Mouse (Mus musculus) layer of hippocampus, postnatal 25 days (tissue): ENCODE data around the gene Cyth2. TPM values are rescaled to one million over a fixed set of nuclear protein-coding genes. Genes with fewer than 3 reads are reported as not detected.
A peak's percentile ranks its signal among the peaks of the same experiment; 100 is the strongest.

ENCODE experiments used
- DNase-seq, 2 experiments: peaks; one replicate each; pipeline ENCODE4 v3.0.0; 2022; ENCODE audit warnings: mixed read lengths in 2 of 2, low spot score in 1 of 2; ENCODE audit errors: extremely low spot score in 1 of 2
- total RNA-seq, 2 experiments: library from RNA; stranded (reverse); gene quantifications; 2 replicates each; pipeline ENCODE4 v1.2.3; 2021

Gene Cyth2
- total RNA-seq, 2 experiments from 2014 or later: 153 to 154 TPM

- DNase-seq: no peak
Observed at GRCm38 (mm10) chr7:45786661-45787413, 27.5 kb downstream of the Cyth2 start.

GRCm38 (mm10) chr7:45786136-45786578 is 28.2 kb downstream of the Cyth2 start:
- DNase-seq: no peak

DNA sequence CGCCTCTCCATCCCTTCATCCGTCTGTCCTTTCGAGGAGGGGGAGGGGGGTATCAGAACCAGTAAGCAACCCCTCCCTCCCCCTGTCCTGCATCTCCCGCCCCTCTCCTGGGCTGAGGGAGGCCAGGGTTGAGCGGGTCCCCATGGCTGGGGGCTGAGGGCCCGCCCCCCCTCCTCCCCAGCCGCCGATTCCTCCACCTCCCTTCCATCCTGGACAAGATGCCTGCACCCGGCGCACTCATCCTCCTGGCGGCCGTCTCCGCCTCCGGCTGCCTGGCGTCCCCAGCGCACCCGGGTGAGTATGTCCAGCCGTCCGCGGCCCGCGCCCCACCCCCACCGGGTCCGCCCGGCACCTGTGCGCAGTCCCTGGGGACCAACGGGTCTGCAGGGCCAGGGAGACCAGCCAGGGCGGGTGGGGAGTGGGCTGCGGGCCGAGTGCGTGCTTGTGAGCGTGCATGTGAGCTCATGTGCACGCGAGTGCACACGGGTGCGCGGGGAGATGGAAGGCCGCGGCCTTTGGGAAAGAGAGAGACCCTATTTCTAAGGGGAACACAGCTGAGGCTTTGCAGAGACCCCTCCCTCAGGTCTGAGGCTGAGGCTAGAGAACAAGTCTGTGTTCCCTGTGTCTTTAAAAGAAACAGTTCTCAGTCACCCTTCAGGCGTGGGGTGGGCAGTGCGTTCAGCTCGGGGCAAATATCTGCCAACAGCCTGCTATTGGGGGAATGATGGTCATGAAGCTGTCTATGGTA is 28.8 kb downstream of the Cyth2 start:
- DNase-seq: no peak

- DNase-seq: peak; percentile 78 to 83
Observed at GRCm38 (mm10) chr7:45784524-45785372, 29.6 kb downstream of the Cyth2 start, which contains the start of gene Sult2b1. Gene Sult2b1, minus strand, starts transcription at chr7:45784669.

DNA sequence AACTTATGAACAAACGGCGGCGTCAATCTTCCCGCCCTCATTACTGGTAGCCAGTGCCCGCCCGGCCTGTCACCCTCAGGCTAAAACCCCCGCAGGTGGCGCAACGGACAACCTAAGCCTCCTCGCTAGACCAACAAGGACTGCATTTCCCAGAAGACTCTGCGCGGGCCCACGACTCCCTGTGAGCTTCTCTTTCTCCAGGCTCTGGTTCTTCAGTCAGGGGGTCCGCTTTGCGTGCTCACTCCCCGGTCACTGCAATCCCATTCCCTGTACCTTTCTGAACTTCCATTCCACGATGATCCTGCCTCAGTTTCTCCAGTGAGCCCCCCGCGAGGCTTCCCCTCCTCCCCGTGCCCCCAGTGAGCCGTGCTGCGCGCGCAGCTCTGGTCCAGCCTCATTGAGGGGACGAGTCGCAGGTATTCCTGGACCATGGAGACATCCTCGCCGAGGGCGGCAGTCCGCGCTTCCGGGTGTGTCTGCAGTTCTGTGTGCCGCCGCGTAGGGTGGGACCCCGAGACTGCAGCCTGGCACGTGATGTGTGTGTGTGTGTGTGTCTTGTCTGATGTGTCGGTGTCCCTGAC is 30.8 kb downstream of the Cyth2 start, which contains the start of gene Lmtk3:
TSS of gene Lmtk3 (plus strand) at position 228 of the 581 bp plus-strand sequence.
- DNase-seq: peak; percentile 63 to 70

DNA sequence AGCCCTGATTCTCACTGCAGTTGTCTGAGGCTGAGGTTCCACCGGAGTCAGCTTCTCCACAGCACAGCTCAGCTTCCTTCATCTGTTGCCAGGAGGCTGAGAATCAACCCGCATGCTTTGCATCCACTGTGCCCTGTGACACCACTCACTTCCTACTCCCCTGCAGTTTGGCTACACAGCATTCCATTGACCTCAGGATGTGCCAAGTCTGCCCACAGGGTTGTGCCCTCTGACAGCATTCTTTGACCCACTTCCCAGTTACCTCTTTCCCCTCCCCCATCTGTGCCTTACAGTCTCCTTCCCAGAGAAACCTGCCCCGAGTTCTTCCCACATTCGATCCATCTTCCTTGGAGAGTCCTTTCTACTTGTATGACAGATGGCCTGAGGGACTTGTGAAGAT is 32.1 kb downstream of the Cyth2 start:
- no peak for DNase-seq

GRCm38 (mm10) chr7:45779081-45779641 is 35.2 kb downstream of the Cyth2 start:
- DNase-seq: no peak

DNA sequence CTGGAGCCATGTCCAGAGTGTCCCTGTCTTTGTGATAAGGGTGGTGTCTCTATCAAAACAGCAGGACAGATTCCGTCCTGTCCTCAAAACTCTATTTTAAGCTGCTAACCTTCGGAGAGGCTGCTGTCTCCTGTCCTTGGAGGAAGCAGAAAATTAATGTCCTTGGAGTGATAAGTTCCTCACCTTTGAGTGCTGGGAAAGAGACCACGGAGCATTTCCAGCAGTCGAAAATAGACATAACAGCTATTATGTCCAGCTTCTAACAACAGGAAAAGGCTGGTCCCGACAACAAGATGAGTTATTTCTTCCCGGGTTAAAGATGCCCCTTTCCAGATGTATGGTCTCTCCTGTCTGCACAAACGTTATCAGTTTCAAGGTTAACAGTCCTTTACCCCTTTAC is 39.1 kb downstream of the Cyth2 start:
- DNase-seq: no peak

- DNase-seq: no peak
Observed at GRCm38 (mm10) chr7:45771101-45771500, 43.3 kb downstream of the Cyth2 start.

DNA sequence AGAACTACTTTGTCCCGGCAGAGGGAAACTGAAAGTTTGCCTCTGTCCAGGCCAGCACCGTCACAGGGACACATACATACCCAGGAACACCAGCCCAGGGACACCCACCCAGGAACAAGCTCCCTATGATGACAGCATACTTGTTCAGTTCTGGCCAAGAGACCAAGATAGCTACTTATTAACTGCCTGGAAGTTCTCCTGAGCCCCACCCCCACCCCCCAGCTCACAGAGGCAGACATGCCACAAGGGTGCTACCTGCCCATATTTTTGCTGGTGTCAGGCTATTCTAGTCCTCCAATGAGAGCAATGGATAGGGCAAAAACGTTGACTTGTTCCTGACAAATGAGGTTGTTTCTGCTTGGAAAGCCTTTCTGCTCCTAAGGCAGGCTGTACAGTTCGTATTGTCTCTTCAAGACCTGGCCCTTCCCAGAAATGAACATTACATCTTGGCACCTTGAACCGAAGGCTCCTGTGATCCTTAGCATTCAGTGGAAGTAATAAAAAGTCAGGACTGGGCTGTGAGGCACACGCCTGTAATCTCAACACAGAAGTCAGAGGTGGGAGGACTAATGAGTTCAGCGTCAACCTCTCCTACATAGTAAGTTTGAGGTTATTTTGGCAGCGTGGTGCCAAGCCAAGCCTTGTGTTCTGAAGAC is 43.8 kb downstream of the Cyth2 start:
- DNase-seq: no peak

DNA sequence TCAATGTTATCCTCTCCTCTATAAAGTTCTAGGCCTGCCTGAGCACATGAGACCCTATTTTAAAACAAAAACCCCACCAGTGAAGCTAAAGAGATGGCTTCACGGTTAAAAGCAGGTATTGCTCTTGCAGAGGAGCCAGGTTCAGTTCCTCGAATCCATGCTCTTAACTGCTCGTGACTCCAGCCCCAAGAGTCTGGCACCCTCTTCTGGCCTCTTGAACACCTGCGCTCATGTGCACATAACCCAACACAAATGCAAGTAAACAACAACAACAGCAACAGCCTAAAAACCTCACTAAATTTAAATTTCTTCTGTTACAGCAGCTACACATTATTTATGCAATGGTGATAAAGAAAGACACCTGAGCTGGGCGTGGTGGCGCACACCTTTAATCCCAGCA is 46.9 kb downstream of the Cyth2 start:
- no peak for DNase-seq

DNA sequence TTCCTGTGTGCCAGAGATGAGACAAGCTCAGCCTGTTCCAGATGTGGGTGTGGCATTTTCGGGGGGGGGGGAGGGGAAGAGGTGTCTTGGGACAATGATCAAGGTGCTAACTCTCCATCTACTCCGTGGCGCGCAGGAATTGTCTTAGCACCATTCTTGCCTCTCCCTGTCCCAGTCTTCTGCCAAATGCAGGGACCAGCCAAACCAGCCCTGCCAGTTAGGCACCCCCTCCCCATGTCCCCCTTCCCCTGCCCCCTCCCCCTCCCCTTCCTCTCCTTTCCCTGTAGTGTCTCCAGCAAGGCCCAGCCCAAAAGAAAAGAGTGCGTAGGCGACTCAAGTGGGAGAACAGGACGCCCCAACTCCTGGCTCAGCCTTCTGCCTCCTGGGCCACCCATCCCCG is 47.6 kb downstream of the Cyth2 start:
- no peak for DNase-seq

DNA sequence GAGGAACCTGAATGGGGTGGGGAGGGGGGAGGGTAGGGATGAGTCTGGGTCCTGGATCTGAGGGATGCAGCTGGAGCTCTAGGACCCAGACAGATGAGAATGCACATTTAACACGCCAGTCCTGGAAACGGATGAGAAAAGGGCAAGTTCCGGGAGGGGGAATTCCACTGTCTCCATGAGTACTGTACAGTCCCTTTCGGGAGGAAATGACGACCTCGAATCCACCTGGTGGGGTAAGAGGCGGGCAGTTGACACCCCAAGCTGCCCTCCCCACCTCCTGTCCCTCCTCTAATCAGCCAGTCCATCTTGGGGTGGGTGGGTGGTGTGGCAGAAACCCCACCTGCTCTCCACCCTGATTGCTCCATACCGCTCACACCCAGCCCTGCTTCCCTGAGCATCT is 48.4 kb downstream of the Cyth2 start:
- DNase-seq: no peak

- DNase-seq: no peak
Observed at GRCm38 (mm10) chr7:45760151-45760550, 54.2 kb downstream of the Cyth2 start.

GRCm38 (mm10) chr7:45759400-45759799 is 55.0 kb downstream of the Cyth2 start:
- DNase-seq: no peak

Other genes with a start within 250 kb of the Cyth2 start
- gene Bcat2, start 244.4 kb downstream of the Cyth2 start, total RNA-seq: 10 to 100 TPM; 20.5 to 23.4 TPM
- gene Fgf21, start 199.1 kb downstream of the Cyth2 start, total RNA-seq: not detected
- gene Fut1, start 197.3 kb downstream of the Cyth2 start, total RNA-seq: not detected
- not detected for gene Izumo1, start 192.8 kb downstream of the Cyth2 start, total RNA-seq
- 1 to 10 TPM; 6.1 to 6.5 TPM for gene Rasip1, start 187.1 kb downstream of the Cyth2 start, total RNA-seq
- gene Mamstr, start 174.6 kb downstream of the Cyth2 start, total RNA-seq: 1 to 10 TPM; 3.1 to 3.4 TPM
- under 1 TPM; 0.31 to 0.32 TPM for gene Fut2, start 148.2 kb downstream of the Cyth2 start, total RNA-seq
- 1 to 10 TPM; 3.4 to 4.5 TPM for gene Ntn5, start 130.6 kb downstream of the Cyth2 start, total RNA-seq
- gene Sec1, start 120.2 kb downstream of the Cyth2 start, total RNA-seq: under 1 TPM; 0.80 to 0.86 TPM
- gene Car11, start 114.7 kb downstream of the Cyth2 start, total RNA-seq: 100 to 1,000 TPM; 164 to 190 TPM
- 10 to 100 TPM; 65.3 to 80.4 TPM for gene Dbp, start 109.5 kb downstream of the Cyth2 start, total RNA-seq
- gene Rpl18, start 99.1 kb downstream of the Cyth2 start, total RNA-seq: 100 to 1,000 TPM; 342 to 393 TPM
- 10 to 100 TPM; 33.7 to 34.7 TPM for gene Sphk2, start 96.6 kb downstream of the Cyth2 start, total RNA-seq
- under 1 TPM; 0.12 to 0.21 TPM for gene Fam83e, start 93.4 kb downstream of the Cyth2 start, total RNA-seq
- not detected for gene Spaca4, start 88.8 kb downstream of the Cyth2 start, total RNA-seq
- gene Lmtk3, start 30.8 kb downstream of the Cyth2 start, total RNA-seq: 100 to 1,000 TPM; 256 to 314 TPM
- gene Sult2b1, start 29.9 kb downstream of the Cyth2 start, total RNA-seq: 1 to 10 TPM; 6.8 to 9.1 TPM
- gene Kcnj14, start 10.2 kb upstream of the Cyth2 start, total RNA-seq: 1 to 10 TPM; 1.4 to 2.6 TPM
- 10 to 100 TPM; 20.0 to 20.8 TPM for gene Grwd1, start 16.4 kb upstream of the Cyth2 start, total RNA-seq
- gene Kdelr1, start 58.2 kb upstream of the Cyth2 start, total RNA-seq: 10 to 100 TPM; 74.9 to 75.2 TPM
- 10 to 100 TPM; 11.2 to 12.7 TPM for gene Grin2d, start 63.8 kb upstream of the Cyth2 start, total RNA-seq
- gene Syngr4, start 82.1 kb upstream of the Cyth2 start, total RNA-seq: not detected
- gene Tmem143, start 82.4 kb upstream of the Cyth2 start, total RNA-seq: 10 to 100 TPM; 22.5 to 24.6 TPM
- gene Emp3, start 106.8 kb upstream of the Cyth2 start, total RNA-seq: 1 to 10 TPM; 2.2 to 2.5 TPM
- gene Ccdc114, start 109.5 kb upstream of the Cyth2 start, total RNA-seq: 1 to 10 TPM; 3.1 to 3.2 TPM
- 1 to 10 TPM; 2.3 to 4.3 TPM for gene Abcc6, start 215.7 kb upstream of the Cyth2 start, total RNA-seq
- 100 to 1,000 TPM; 103 to 109 TPM for gene Nomo1, start 219.1 kb upstream of the Cyth2 start, total RNA-seq